Mouse (Mus musculus): ENCODE measurements at regions not wholly inside any gene's neighbourhood (a gene's known extent, or its start where the extent isn't known, plus 50 kb on each side); places are given as distances from the start of the nearest gene placed in this dataset.

DNA sequence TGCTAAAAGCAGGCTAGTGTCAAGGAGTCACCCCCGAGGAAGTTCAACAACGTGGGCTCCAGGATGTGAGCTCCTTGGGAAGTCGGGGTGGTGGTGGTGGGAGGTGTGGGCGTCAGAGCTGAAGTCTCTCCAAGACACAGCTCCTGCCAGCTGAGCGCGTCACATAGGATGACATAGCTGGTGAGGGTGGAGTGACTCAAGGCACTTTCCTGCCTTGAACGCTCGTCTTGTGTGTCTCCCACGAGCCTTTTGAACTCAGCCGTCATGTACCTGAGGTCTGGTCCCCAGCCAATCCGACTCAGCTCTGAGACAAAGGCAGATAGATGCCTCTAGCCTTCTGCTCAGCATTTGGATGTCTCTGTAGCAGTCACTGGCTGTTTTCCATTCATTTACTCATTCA, 65.4 kb upstream of the 1600014C23Rik start:
- TF ChIP-seq GATA1 (IDR thresholded peaks at IDR 0.05; ENCODE audit: borderline replicate concordance, low read length) = no peak
- no peak for TF ChIP-seq FLI1 (IDR thresholded peaks at IDR 0.05; ENCODE audit: low read length)
